Mouse (Mus musculus): ENCODE data around the gene Dcp1a. TPM values are rescaled to one million over a fixed set of nuclear protein-coding genes. Genes with fewer than 3 reads are reported as not detected.

Gene Dcp1a
- polyA plus RNA-seq, 1 experiment from 2014 or later, result 21.2 TPM

DNA sequence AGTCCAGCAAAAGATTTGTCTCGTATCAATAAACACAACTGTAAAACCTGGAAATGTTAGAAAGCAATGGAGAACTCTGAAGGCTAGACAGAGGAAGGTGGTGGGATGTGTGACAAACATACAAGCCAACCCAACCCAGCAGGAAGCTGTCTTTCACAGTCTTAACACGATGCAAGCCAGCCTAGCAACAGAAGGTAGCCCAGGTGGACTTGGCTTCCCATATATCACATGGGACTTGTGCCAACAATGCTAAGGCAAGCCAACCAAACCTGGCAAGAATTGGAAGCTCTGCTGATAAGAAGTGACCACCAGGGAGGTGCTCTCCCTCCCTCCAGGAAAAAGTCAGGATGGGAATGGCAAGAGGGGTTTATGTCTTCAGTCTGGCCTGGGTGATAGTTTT, 18.9 kb downstream of the Dcp1a start:
- H3K36me3 ChIP-seq (ENCODE audit: control insufficient read depth, insufficient read depth, low read length), result peaks cover 47% of the 10 kb centered on the region
- H3K4me2 ChIP-seq (ENCODE audit: low read depth, low read length), result no peak overlapping the region
- H3K27me3 ChIP-seq (replicated peaks; ENCODE audit: control insufficient read depth, insufficient read depth, low read length), result no peaks in the 10 kb centered on the region
- no peak overlapping the region for H3K9ac ChIP-seq (ENCODE audit: low read depth, low read length)
- H3K9me3 ChIP-seq (ENCODE audit: control insufficient read depth, low read length), result no peaks in the 10 kb centered on the region
- H3K4me1 ChIP-seq (ENCODE audit: control insufficient read depth, insufficient read depth, low read length), result no peaks in the 10 kb centered on the region
- DNase-seq (ENCODE audit: low spot score), result no peak
- no peak overlapping the region for H3K4me3 ChIP-seq (ENCODE audit: low read depth, low read length)
- ATAC-seq (ENCODE audit: low read depth), result no peak
- 86% methylated on average over 2 of the region's 2 CpGs for WGBS
- no peak overlapping the region for H3K27ac ChIP-seq (replicated peaks; ENCODE audit: low read depth, low read length)

DNA sequence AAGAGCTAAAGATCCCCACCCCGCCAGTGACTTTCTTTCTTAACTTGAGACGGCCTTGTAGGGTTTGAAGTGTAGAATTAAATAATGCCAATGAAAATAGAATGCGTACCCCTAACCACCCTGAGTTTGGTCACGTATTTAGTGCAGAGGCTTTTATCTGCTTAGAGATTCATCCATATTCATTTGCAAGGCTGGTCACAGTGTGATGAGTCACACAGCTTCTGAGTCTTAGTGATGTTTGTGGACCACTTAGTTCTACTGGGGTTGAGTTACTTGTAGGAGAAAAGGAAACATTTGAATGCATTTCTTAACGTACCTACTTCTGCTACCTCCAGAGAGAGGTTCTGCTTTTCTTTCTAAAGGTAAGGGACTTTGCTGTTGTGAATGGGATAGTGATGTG, 25.7 kb downstream of the Dcp1a start:
- Histone ChIP-seq H3K36me3 (ENCODE audit: control insufficient read depth, insufficient read depth, low read length) (peaks cover 65% of the 10 kb centered on the region), H3K4me3 (ENCODE audit: low read depth, low read length) (no peak overlapping the region), H3K27ac (replicated peaks; ENCODE audit: low read depth, low read length) (no peak overlapping the region), H3K4me1 (ENCODE audit: control insufficient read depth, insufficient read depth, low read length) (no peaks in the 10 kb centered on the region), H3K9ac (ENCODE audit: low read depth, low read length) (no peak overlapping the region), H3K4me2 (ENCODE audit: low read depth, low read length) (no peak overlapping the region), H3K27me3 (replicated peaks; ENCODE audit: control insufficient read depth, insufficient read depth, low read length) (no peaks in the 10 kb centered on the region), H3K9me3 (ENCODE audit: control insufficient read depth, low read length) (no peaks in the 10 kb centered on the region)
- WGBS, result 85% methylated on average over 5 of the region's 5 CpGs
- DNase-seq (ENCODE audit: low spot score), result no peak
- ATAC-seq (ENCODE audit: low read depth), result no peak

- H3K4me1 ChIP-seq (ENCODE audit: control insufficient read depth, insufficient read depth, low read length), result no peaks in the 10 kb centered on the region
- H3K36me3 ChIP-seq (ENCODE audit: control insufficient read depth, insufficient read depth, low read length), result peaks cover 83% of the 10 kb centered on the region
- H3K27me3 ChIP-seq (replicated peaks; ENCODE audit: control insufficient read depth, insufficient read depth, low read length), result no peaks in the 10 kb centered on the region
- H3K9ac ChIP-seq (ENCODE audit: low read depth, low read length), result no peak overlapping the region
- H3K4me2 ChIP-seq (ENCODE audit: low read depth, low read length), result no peak overlapping the region
- WGBS, result 96% methylated on average over 6 of the region's 6 CpGs
- DNase-seq (ENCODE audit: low spot score) (no peak), ATAC-seq (ENCODE audit: low read depth) (no peak)
- no peak overlapping the region for H3K27ac ChIP-seq (replicated peaks; ENCODE audit: low read depth, low read length)
- no peaks in the 10 kb centered on the region for H3K9me3 ChIP-seq (ENCODE audit: control insufficient read depth, low read length)
- no peak overlapping the region for H3K4me3 ChIP-seq (ENCODE audit: low read depth, low read length)
Observed at GRCm38 (mm10) chr14:30510214-30510763, 31.0 kb downstream of the Dcp1a start.

GRCm38 (mm10) chr14:30512896-30513295, 33.6 kb downstream of the Dcp1a start:
- Histone ChIP-seq H3K9ac (ENCODE audit: low read depth, low read length) (no peak overlapping the region), H3K36me3 (ENCODE audit: control insufficient read depth, insufficient read depth, low read length) (peaks cover 75% of the 10 kb centered on the region), H3K4me3 (ENCODE audit: low read depth, low read length) (no peak overlapping the region), H3K4me2 (ENCODE audit: low read depth, low read length) (no peak overlapping the region), H3K9me3 (ENCODE audit: control insufficient read depth, low read length) (no peaks in the 10 kb centered on the region), H3K4me1 (ENCODE audit: control insufficient read depth, insufficient read depth, low read length) (no peaks in the 10 kb centered on the region), H3K27me3 (replicated peaks; ENCODE audit: control insufficient read depth, insufficient read depth, low read length) (no peaks in the 10 kb centered on the region), H3K27ac (replicated peaks; ENCODE audit: low read depth, low read length) (no peak overlapping the region)
- no peak for DNase-seq (ENCODE audit: low spot score)
- 81% methylated on average over 5 of the region's 5 CpGs for WGBS
- no peak for ATAC-seq (ENCODE audit: low read depth)

DNA sequence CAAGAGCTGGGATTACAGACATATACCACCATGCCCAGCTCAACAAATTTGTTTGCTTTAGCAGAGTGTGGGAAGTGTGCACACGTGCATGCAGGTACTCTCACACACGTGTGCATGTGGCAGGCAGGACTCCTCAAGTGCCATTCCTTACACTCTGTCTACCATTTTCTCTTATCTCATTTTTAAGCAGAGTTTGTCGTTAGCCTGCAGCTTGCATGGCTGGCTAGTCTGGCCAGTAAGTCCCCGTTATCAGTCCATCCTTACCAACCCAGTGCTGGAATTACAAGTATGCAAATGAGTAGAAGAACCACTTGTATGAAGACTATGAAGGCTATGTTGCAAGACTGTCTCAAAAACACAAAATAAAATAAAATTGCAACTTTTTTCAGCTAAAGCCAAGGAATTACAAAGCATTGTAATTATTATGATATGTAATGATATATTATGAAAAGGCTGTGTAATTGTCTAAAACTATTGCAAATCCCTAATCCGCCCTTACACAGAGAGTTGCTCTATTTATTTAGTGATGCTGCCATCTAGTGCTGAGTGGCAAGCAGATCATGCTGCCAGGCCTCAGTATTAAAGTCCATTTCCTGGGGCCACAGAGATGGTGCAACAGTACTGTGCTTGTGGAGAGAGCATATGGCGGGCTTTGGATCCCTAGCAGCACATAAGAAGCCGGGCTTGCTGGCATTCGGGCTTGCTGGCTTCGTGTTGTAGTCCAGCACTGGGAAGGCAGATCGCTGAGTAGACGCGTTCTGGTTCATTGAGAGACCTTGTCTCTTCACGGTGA, 36.8 kb downstream of the Dcp1a start:
- Histone ChIP-seq H3K27me3 (replicated peaks; ENCODE audit: control insufficient read depth, insufficient read depth, low read length) (no peaks in the 10 kb centered on the region), H3K4me3 (ENCODE audit: low read depth, low read length) (no peak overlapping the region), H3K36me3 (ENCODE audit: control insufficient read depth, insufficient read depth, low read length) (peaks cover 85% of the 10 kb centered on the region), H3K27ac (replicated peaks; ENCODE audit: low read depth, low read length) (no peak overlapping the region), H3K4me1 (ENCODE audit: control insufficient read depth, insufficient read depth, low read length) (no peaks in the 10 kb centered on the region), H3K4me2 (ENCODE audit: low read depth, low read length) (no peak overlapping the region), H3K9me3 (ENCODE audit: control insufficient read depth, low read length) (no peaks in the 10 kb centered on the region), H3K9ac (ENCODE audit: low read depth, low read length) (no peak overlapping the region)
- DNase-seq (ENCODE audit: low spot score), result peak; percentile 48
- no peak for ATAC-seq (ENCODE audit: low read depth)
- 87% methylated on average over 13 of the region's 13 CpGs for WGBS

DNA sequence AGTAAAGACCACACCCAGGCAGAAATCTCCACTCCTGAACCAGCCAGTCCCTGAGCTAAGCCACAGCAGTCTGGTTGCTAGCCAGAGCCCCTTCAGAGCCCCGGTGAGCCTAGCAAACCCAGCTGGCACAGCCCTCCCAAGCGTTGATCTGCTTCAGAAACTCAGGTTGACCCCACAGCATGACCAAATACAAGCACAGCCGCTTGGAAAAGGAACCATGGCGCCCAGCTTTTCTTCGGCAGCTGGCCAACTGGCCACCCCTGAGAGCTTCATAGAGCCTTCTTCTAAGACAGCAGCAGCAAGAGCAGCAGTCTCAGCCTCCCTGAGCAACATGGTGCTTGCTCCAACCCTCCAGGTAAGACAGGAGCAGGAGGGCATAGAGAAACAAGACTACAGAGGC, 40.0 kb downstream of the Dcp1a start:
- Histone ChIP-seq H3K36me3 (ENCODE audit: control insufficient read depth, insufficient read depth, low read length) (peaks cover 89% of the 10 kb centered on the region), H3K4me2 (ENCODE audit: low read depth, low read length) (no peak overlapping the region), H3K9me3 (ENCODE audit: control insufficient read depth, low read length) (no peaks in the 10 kb centered on the region), H3K4me1 (ENCODE audit: control insufficient read depth, insufficient read depth, low read length) (no peaks in the 10 kb centered on the region), H3K9ac (ENCODE audit: low read depth, low read length) (no peak overlapping the region), H3K27ac (replicated peaks; ENCODE audit: low read depth, low read length) (no peak overlapping the region), H3K4me3 (ENCODE audit: low read depth, low read length) (no peak overlapping the region), H3K27me3 (replicated peaks; ENCODE audit: control insufficient read depth, insufficient read depth, low read length) (no peaks in the 10 kb centered on the region)
- ATAC-seq (ENCODE audit: low read depth), result no peak
- no peak for DNase-seq (ENCODE audit: low spot score)
- WGBS, result 89% methylated on average over 5 of the region's 5 CpGs

- H3K36me3 ChIP-seq (ENCODE audit: control insufficient read depth, insufficient read depth, low read length), result peaks cover 93% of the 10 kb centered on the region
- DNase-seq (ENCODE audit: low spot score) (no peak), ATAC-seq (ENCODE audit: low read depth) (no peak)
- 75% methylated on average over 6 of the region's 6 CpGs for WGBS
- no peaks in the 10 kb centered on the region for H3K27me3 ChIP-seq (replicated peaks; ENCODE audit: control insufficient read depth, insufficient read depth, low read length)
- H3K9ac ChIP-seq (ENCODE audit: low read depth, low read length), result no peak overlapping the region
- H3K9me3 ChIP-seq (ENCODE audit: control insufficient read depth, low read length), result no peaks in the 10 kb centered on the region
- H3K4me1 ChIP-seq (ENCODE audit: control insufficient read depth, insufficient read depth, low read length), result no peaks in the 10 kb centered on the region
- no peak overlapping the region for H3K27ac ChIP-seq (replicated peaks; ENCODE audit: low read depth, low read length)
- no peak overlapping the region for H3K4me2 ChIP-seq (ENCODE audit: low read depth, low read length)
- no peak overlapping the region for H3K4me3 ChIP-seq (ENCODE audit: low read depth, low read length)
Observed at GRCm38 (mm10) chr14:30523356-30523755, 44.0 kb downstream of the Dcp1a start.

DNA sequence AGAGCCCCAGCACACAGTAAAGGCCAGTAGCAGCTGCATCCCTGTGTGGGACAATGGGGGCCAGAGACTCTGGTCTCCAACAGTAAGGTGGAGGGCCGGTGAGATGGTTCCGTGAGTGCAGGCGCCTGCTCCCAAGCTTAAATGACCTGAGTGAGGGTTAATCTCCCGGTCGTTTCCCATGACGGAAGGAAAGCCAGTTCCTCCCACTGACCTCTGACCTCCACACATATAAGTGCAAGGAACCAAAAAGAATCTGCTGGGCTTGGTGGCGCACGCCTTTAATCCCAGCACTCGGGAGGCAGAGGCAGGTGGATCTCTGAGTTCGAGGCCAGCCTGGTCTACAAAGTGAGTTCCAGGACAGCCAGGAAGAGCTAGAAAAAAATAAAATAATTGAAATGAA, 49.1 kb downstream of the Dcp1a start:
- WGBS, result 87% methylated on average over 10 of the region's 10 CpGs
- Histone ChIP-seq H3K27ac (replicated peaks; ENCODE audit: low read depth, low read length) (no peak overlapping the region), H3K4me3 (ENCODE audit: low read depth, low read length) (no peak overlapping the region), H3K27me3 (replicated peaks; ENCODE audit: control insufficient read depth, insufficient read depth, low read length) (no peaks in the 10 kb centered on the region), H3K36me3 (ENCODE audit: control insufficient read depth, insufficient read depth, low read length) (peaks cover 54% of the 10 kb centered on the region), H3K9ac (ENCODE audit: low read depth, low read length) (no peak overlapping the region), H3K4me2 (ENCODE audit: low read depth, low read length) (no peak overlapping the region), H3K4me1 (ENCODE audit: control insufficient read depth, insufficient read depth, low read length) (no peaks in the 10 kb centered on the region), H3K9me3 (ENCODE audit: control insufficient read depth, low read length) (no peaks in the 10 kb centered on the region)
- DNase-seq (ENCODE audit: low spot score) (no peak), ATAC-seq (ENCODE audit: low read depth) (no peak)

DNA sequence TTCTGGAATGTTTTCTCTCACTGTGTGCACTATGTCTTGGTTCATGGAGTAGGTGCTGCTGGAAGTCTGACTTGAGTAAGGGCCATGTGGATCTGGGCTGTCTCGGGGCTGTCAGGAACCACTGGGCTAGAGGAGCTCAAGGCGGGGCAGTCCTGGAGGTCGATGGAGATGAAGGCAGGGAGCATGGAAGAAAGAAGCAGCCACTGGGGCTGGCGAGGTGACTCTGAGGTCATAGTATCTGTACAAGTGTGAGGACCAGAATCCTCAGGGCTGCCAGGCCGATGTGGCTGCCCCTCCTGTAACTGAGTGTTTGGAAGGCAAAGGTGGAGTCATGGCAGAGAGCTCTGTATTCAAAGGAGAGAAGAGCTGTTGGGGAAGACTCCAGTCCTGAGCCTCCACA, 49.6 kb downstream of the Dcp1a start:
- no peak overlapping the region for H3K9ac ChIP-seq (ENCODE audit: low read depth, low read length)
- H3K4me3 ChIP-seq (ENCODE audit: low read depth, low read length), result no peak overlapping the region
- peaks cover 48% of the 10 kb centered on the region for H3K36me3 ChIP-seq (ENCODE audit: control insufficient read depth, insufficient read depth, low read length)
- ATAC-seq (ENCODE audit: low read depth) (no peak), DNase-seq (ENCODE audit: low spot score) (no peak)
- no peak overlapping the region for H3K4me2 ChIP-seq (ENCODE audit: low read depth, low read length)
- 90% methylated on average over 5 of the region's 5 CpGs for WGBS
- H3K27ac ChIP-seq (replicated peaks; ENCODE audit: low read depth, low read length), result no peak overlapping the region
- no peaks in the 10 kb centered on the region for H3K9me3 ChIP-seq (ENCODE audit: control insufficient read depth, low read length)
- H3K27me3 ChIP-seq (replicated peaks; ENCODE audit: control insufficient read depth, insufficient read depth, low read length), result no peaks in the 10 kb centered on the region
- no peaks in the 10 kb centered on the region for H3K4me1 ChIP-seq (ENCODE audit: control insufficient read depth, insufficient read depth, low read length)
